Mouse (Mus musculus): Measurements from ENCODE around the gene Fyn. TPM values are rescaled to one million over a fixed set of nuclear protein-coding genes. Genes with fewer than 3 reads are reported as not detected.

The Fyn gene
- polyA plus RNA-seq, 1 experiment = 76.1 TPM

GRCm38 (mm10) chr10:39404175-39404574 is 35.5 kb downstream of the Fyn start:
- H3K4me3 ChIP-seq (ENCODE audit: control insufficient read depth, insufficient read depth, low read length) = no peak overlapping the region
- 97% methylated on average over 4 of the region's 4 CpGs for WGBS
- no peaks in the 10 kb centered on the region for H3K27me3 ChIP-seq (ENCODE audit: control insufficient read depth, insufficient read depth, low read length)
- H3K27ac ChIP-seq (ENCODE audit: control insufficient read depth, insufficient read depth, low read length) = no peak overlapping the region
- peaks cover 3% of the 10 kb centered on the region; the same call in 1 of the 2 replicates for H3K36me3 ChIP-seq (ENCODE audit: control insufficient read depth, insufficient read depth, low read length)
- peaks cover 10% of the 10 kb centered on the region for H3K4me1 ChIP-seq (replicated peaks; ENCODE audit: control insufficient read depth, insufficient read depth, low read length)
- no peak for TF ChIP-seq POLR2A (IDR thresholded peaks at IDR 0.05; ENCODE audit: control insufficient read depth, extremely low read depth, insufficient read depth, low read length, poor library complexity)
- DNase-seq = no peak

GRCm38 (mm10) chr10:39405982-39406797 is 37.5 kb downstream of the Fyn start:
- Histone ChIP-seq H3K36me3 (ENCODE audit: control insufficient read depth, insufficient read depth, low read length) (no peaks in the 10 kb centered on the region), H3K4me1 (replicated peaks; ENCODE audit: control insufficient read depth, insufficient read depth, low read length) (peaks cover 8% of the 10 kb centered on the region), H3K4me3 (ENCODE audit: control insufficient read depth, insufficient read depth, low read length) (no peak overlapping the region), H3K27ac (ENCODE audit: control insufficient read depth, insufficient read depth, low read length) (no peak overlapping the region), H3K27me3 (ENCODE audit: control insufficient read depth, insufficient read depth, low read length) (no peaks in the 10 kb centered on the region)
- WGBS = 87% methylated on average over 10 of the region's 10 CpGs
- no peak for DNase-seq
- TF ChIP-seq POLR2A (IDR thresholded peaks at IDR 0.05; ENCODE audit: control insufficient read depth, extremely low read depth, insufficient read depth, low read length, poor library complexity) (no peak), CTCF (IDR thresholded peaks at IDR 0.05; ENCODE audit: borderline replicate concordance, control insufficient read depth, extremely low read depth, insufficient read depth, low read length, poor library complexity) (no peak)

GRCm38 (mm10) chr10:39406798-39407189 is 38.1 kb downstream of the Fyn start:
- 93% methylated on average over 7 of the region's 7 CpGs for WGBS
- no peaks in the 10 kb centered on the region for H3K36me3 ChIP-seq (ENCODE audit: control insufficient read depth, insufficient read depth, low read length)
- TF ChIP-seq POLR2A (IDR thresholded peaks at IDR 0.05; ENCODE audit: control insufficient read depth, extremely low read depth, insufficient read depth, low read length, poor library complexity) (no peak), CTCF (IDR thresholded peaks at IDR 0.05; ENCODE audit: borderline replicate concordance, control insufficient read depth, extremely low read depth, insufficient read depth, low read length, poor library complexity) (no peak)
- H3K4me1 ChIP-seq (replicated peaks; ENCODE audit: control insufficient read depth, insufficient read depth, low read length) = peaks cover 8% of the 10 kb centered on the region
- H3K4me3 ChIP-seq (ENCODE audit: control insufficient read depth, insufficient read depth, low read length) = no peak overlapping the region
- DNase-seq = no peak
- H3K27me3 ChIP-seq (ENCODE audit: control insufficient read depth, insufficient read depth, low read length) = no peaks in the 10 kb centered on the region
- H3K27ac ChIP-seq (ENCODE audit: control insufficient read depth, insufficient read depth, low read length) = no peak overlapping the region

GRCm38 (mm10) chr10:39407553-39407952 is 38.9 kb downstream of the Fyn start:
- Histone ChIP-seq H3K27me3 (ENCODE audit: control insufficient read depth, insufficient read depth, low read length) (no peaks in the 10 kb centered on the region), H3K4me3 (ENCODE audit: control insufficient read depth, insufficient read depth, low read length) (no peak overlapping the region), H3K27ac (ENCODE audit: control insufficient read depth, insufficient read depth, low read length) (no peak overlapping the region), H3K36me3 (ENCODE audit: control insufficient read depth, insufficient read depth, low read length) (no peaks in the 10 kb centered on the region), H3K4me1 (replicated peaks; ENCODE audit: control insufficient read depth, insufficient read depth, low read length) (peaks cover 9% of the 10 kb centered on the region)
- 88% methylated on average over 2 of the region's 2 CpGs for WGBS
- TF ChIP-seq POLR2A (IDR thresholded peaks at IDR 0.05; ENCODE audit: control insufficient read depth, extremely low read depth, insufficient read depth, low read length, poor library complexity) (no peak), CTCF (IDR thresholded peaks at IDR 0.05; ENCODE audit: borderline replicate concordance, control insufficient read depth, extremely low read depth, insufficient read depth, low read length, poor library complexity) (no peak)
- no peak for DNase-seq

- WGBS = 94% methylated on average over 7 of the region's 7 CpGs
- peaks cover 11% of the 10 kb centered on the region for H3K4me1 ChIP-seq (replicated peaks; ENCODE audit: control insufficient read depth, insufficient read depth, low read length)
- no peaks in the 10 kb centered on the region for H3K27me3 ChIP-seq (ENCODE audit: control insufficient read depth, insufficient read depth, low read length)
- no peak overlapping the region for H3K4me3 ChIP-seq (ENCODE audit: control insufficient read depth, insufficient read depth, low read length)
- no peak overlapping the region for H3K27ac ChIP-seq (ENCODE audit: control insufficient read depth, insufficient read depth, low read length)
- no peak for DNase-seq
- no peaks in the 10 kb centered on the region for H3K36me3 ChIP-seq (ENCODE audit: control insufficient read depth, insufficient read depth, low read length)
- TF ChIP-seq CTCF (IDR thresholded peaks at IDR 0.05; ENCODE audit: borderline replicate concordance, control insufficient read depth, extremely low read depth, insufficient read depth, low read length, poor library complexity) = no peak
Observed at GRCm38 (mm10) chr10:39409602-39410001, 40.9 kb downstream of the Fyn start.

GRCm38 (mm10) chr10:39410151-39410649 is 41.5 kb downstream of the Fyn start:
- no peaks in the 10 kb centered on the region for H3K36me3 ChIP-seq (ENCODE audit: control insufficient read depth, insufficient read depth, low read length)

More at GRCm38 (mm10) chr10:39410151-39410649, 41.5 kb downstream of the Fyn start:
- WGBS = 96% methylated on average over 6 of the region's 6 CpGs
- no peak for DNase-seq
- no peaks in the 10 kb centered on the region for H3K27me3 ChIP-seq (ENCODE audit: control insufficient read depth, insufficient read depth, low read length)
- H3K4me3 ChIP-seq (ENCODE audit: control insufficient read depth, insufficient read depth, low read length) = no peak overlapping the region
- TF ChIP-seq POLR2A (IDR thresholded peaks at IDR 0.05; ENCODE audit: control insufficient read depth, extremely low read depth, insufficient read depth, low read length, poor library complexity) (no peak), CTCF (IDR thresholded peaks at IDR 0.05; ENCODE audit: borderline replicate concordance, control insufficient read depth, extremely low read depth, insufficient read depth, low read length, poor library complexity) (no peak)
- no peak overlapping the region for H3K27ac ChIP-seq (ENCODE audit: control insufficient read depth, insufficient read depth, low read length)
- peaks cover 11% of the 10 kb centered on the region for H3K4me1 ChIP-seq (replicated peaks; ENCODE audit: control insufficient read depth, insufficient read depth, low read length)
